In genomic region chr5:132195048-132195533, GRCm38 (mm10) we compare ENCODE assay signal across 8 mouse cellular contexts.
DNase-seq lines count a peak whose midpoint lies in the region; ATAC-seq and TF ChIP-seq lines count a peak whose summit lies in the region.

No protein-coding gene starts in this region.

- TF ChIP-seq CTCF in heart, postnatal 0 days (IDR thresholded peaks at IDR 0.05; ENCODE audit: low read depth), result no peak

- no peak for DNase-seq in forebrain, embryonic 11.5 days (ENCODE audit: low spot score)
- DNase-seq in embryonic facial prominence, embryonic 10.5 days (ENCODE audit: low spot score), result peak; percentile 46
- peak; percentile 70 for DNase-seq in heart, postnatal 0 days (ENCODE audit: low spot score)
- DNase-seq in kidney, postnatal 4 days, result peak; percentile 45 to 63
- DNase-seq in retina, postnatal 1 day, result peak; percentile 63
- no peak for DNase-seq in spleen, postnatal 4 days (ENCODE audit: low spot score in 2 of 2)
- DNase-seq in natural killer cell, adult 2 months (ENCODE audit: low spot score in 2 of 2), result no peak

- H3K27me3 ChIP-seq in forebrain, embryonic 13.5 days, result no peaks in the 10 kb centered on the region
- H3K27me3 ChIP-seq in forebrain, embryonic 11.5 days (ENCODE audit: control insufficient read depth, insufficient read depth, low read length), result no peaks in the 10 kb centered on the region
- no peaks in the 10 kb centered on the region for H3K27me3 ChIP-seq in embryonic facial prominence, embryonic 10.5 days (replicated peaks; ENCODE audit: low read depth, poor library complexity, severe bottlenecking)
- no peaks in the 10 kb centered on the region for H3K27me3 ChIP-seq in heart, postnatal 0 days (ENCODE audit: control insufficient read depth, insufficient read depth, low read length)

- peak overlapping the region; percentile 34 for H3K9ac ChIP-seq in forebrain, embryonic 13.5 days
- no peak overlapping the region for H3K9ac ChIP-seq in forebrain, embryonic 11.5 days (ENCODE audit: low read length)
- no peak overlapping the region for H3K9ac ChIP-seq in heart, postnatal 0 days (replicated peaks; ENCODE audit: low read depth, low read length)

- peaks cover 58% of the 10 kb centered on the region for H3K4me1 ChIP-seq in forebrain, embryonic 13.5 days
- H3K4me1 ChIP-seq in forebrain, embryonic 11.5 days (replicated peaks; ENCODE audit: control insufficient read depth, insufficient read depth, low read length), result peaks cover 5% of the 10 kb centered on the region; the same call in 1 of the 2 replicates
- H3K4me1 ChIP-seq in embryonic facial prominence, embryonic 10.5 days, result peaks cover 31% of the 10 kb centered on the region
- H3K4me1 ChIP-seq in heart, postnatal 0 days (ENCODE audit: control insufficient read depth, insufficient read depth), result peaks cover 32% of the 10 kb centered on the region

- ATAC-seq in forebrain, embryonic 13.5 days, result no peak
- no peak for ATAC-seq in forebrain, embryonic 11.5 days (replicated peaks; ENCODE audit: low FRiP score)
- ATAC-seq in heart, postnatal 0 days (ENCODE audit: insufficient read depth, low read depth), result peak; percentile 63

- H3K27ac ChIP-seq in forebrain, embryonic 13.5 days, result peak overlapping the region; percentile 59
- H3K27ac ChIP-seq in forebrain, embryonic 11.5 days (ENCODE audit: low read depth, low read length), result no peak overlapping the region
- H3K27ac ChIP-seq in embryonic facial prominence, embryonic 10.5 days (replicated peaks), result peak overlapping the region; percentile 57; the same call in 1 of the 2 replicates
- no peak overlapping the region for H3K27ac ChIP-seq in heart, postnatal 0 days (ENCODE audit: low read depth)

- H3K36me3 ChIP-seq in forebrain, embryonic 13.5 days (ENCODE audit: poor library complexity, severe bottlenecking), result no peaks in the 10 kb centered on the region
- H3K36me3 ChIP-seq in forebrain, embryonic 11.5 days (ENCODE audit: control insufficient read depth, insufficient read depth, low read length), result no peaks in the 10 kb centered on the region
- no peaks in the 10 kb centered on the region for H3K36me3 ChIP-seq in embryonic facial prominence, embryonic 10.5 days (replicated peaks)
- H3K36me3 ChIP-seq in heart, postnatal 0 days (replicated peaks; ENCODE audit: control insufficient read depth, insufficient read depth, low read length), result no peaks in the 10 kb centered on the region

- TF ChIP-seq EP300 in heart, postnatal 0 days (IDR thresholded peaks at IDR 0.05; ENCODE audit: low read depth), result no peak

- H3K4me3 ChIP-seq in forebrain, embryonic 13.5 days, result no peak overlapping the region
- no peak overlapping the region for H3K4me3 ChIP-seq in forebrain, embryonic 11.5 days (ENCODE audit: low read depth, low read length)
- H3K4me3 ChIP-seq in embryonic facial prominence, embryonic 10.5 days, result peak overlapping the region; percentile 36; the same call in 1 of the 2 replicates
- H3K4me3 ChIP-seq in heart, postnatal 0 days (ENCODE audit: low read depth, low read length), result no peak overlapping the region

- H3K9me3 ChIP-seq in forebrain, embryonic 13.5 days (replicated peaks), result no peaks in the 10 kb centered on the region
- H3K9me3 ChIP-seq in forebrain, embryonic 11.5 days (ENCODE audit: control insufficient read depth, low read length), result no peaks in the 10 kb centered on the region
- no peaks in the 10 kb centered on the region for H3K9me3 ChIP-seq in embryonic facial prominence, embryonic 10.5 days
- H3K9me3 ChIP-seq in heart, postnatal 0 days (replicated peaks; ENCODE audit: control insufficient read depth, low read length), result no peaks in the 10 kb centered on the region

- 25% methylated on average over 6 of the region's 6 CpGs for WGBS in forebrain, embryonic 13.5 days
- 49% methylated on average over 6 of the region's 6 CpGs for WGBS in forebrain, embryonic 11.5 days
- WGBS in embryonic facial prominence, embryonic 10.5 days, result 25% methylated on average over 6 of the region's 6 CpGs
- 11% methylated on average over 6 of the region's 6 CpGs for WGBS in heart, postnatal 0 days

- H3K4me2 ChIP-seq in forebrain, embryonic 13.5 days, result peak overlapping the region; percentile 37
- H3K4me2 ChIP-seq in forebrain, embryonic 11.5 days (ENCODE audit: low read depth, low read length, severe bottlenecking), result no peak overlapping the region
- H3K4me2 ChIP-seq in heart, postnatal 0 days (ENCODE audit: low read depth, low read length), result peak overlapping the region; percentile 29

Comparison
In these comparisons a context has a peak if more than half of its experiments do, and no peak if none do; other contexts are left out.
1. H3K27ac ChIP-seq: peak in forebrain, embryonic 13.5 days (single experiment) and embryonic facial prominence, embryonic 10.5 days (single experiment); none in forebrain, embryonic 11.5 days (single experiment) and heart, postnatal 0 days (single experiment).
2. DNase-seq: peak in embryonic facial prominence, embryonic 10.5 days (single experiment), heart, postnatal 0 days (single experiment), kidney, postnatal 4 days (2 of 2) and retina, postnatal 1 day (single experiment); none in forebrain, embryonic 11.5 days (single experiment), spleen, postnatal 4 days (0 of 2) and natural killer cell, adult 2 months (0 of 2).